Mouse (Mus musculus): Measurements from ENCODE around the gene Pcolce. TPM values are rescaled to one million over a fixed set of nuclear protein-coding genes. Genes with fewer than 3 reads are reported as not detected.

Pcolce gene
- polyA plus RNA-seq, 1 experiment from 2014 or later = 49.2 TPM

- WGBS = 34% methylated on average over 23 of the region's 23 CpGs
- Histone ChIP-seq H3K4me2 (peak overlapping the region; percentile 49), H3K4me3 (ENCODE audit: low read depth, low read length) (0 out of 2 replicates have a peak overlapping the region, but pooled peaks have one; percentile 10)
Observed at GRCm38 (mm10) chr5:137608654-137609190, 4.9 kb downstream of the Pcolce start.

DNA sequence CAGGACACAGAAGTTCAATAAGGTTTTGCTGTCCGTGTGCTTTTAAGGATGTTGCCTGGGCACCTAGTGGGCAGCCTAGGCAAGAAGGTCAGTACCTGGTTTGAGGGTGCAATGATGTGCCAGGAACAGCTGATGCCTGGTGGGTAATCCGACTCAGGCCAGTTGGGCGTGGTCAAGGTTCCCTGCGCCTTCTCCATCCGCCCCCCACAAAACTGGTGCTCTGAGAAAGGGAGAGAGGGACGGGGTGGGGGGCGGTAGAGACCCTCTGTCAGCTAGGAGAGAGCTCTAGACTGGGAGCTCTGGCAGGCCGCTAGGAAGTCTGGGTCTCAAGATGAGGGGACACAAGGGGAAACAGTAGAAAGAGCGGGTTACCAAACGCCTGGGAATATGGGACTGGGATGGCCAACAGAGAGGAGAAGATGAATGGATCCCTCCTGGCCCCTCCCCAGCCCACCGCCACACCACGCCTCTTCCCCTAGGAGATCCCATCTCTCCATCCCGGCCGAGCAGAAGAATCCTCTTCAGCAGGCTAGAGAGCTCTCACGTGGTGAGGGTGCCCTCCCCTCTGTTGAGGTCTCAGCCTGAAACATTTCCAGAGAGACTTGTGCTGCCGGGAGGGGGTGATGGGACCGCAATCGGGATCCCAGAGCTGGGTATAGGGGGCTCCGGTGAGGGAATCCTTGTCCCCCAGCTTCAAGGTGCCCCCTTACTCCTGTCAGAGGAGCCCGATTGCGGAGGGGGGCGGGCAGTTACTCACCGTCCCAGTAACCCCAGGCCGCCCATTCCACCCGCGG, 5.5 kb downstream of the Pcolce start:
- Histone ChIP-seq H3K9me3 (ENCODE audit: control insufficient read depth, low read length) (no peaks in the 10 kb centered on the region), H3K36me3 (ENCODE audit: control insufficient read depth, insufficient read depth, low read length) (peaks cover 9% of the 10 kb centered on the region; the same call in 1 of the 2 replicates), H3K27ac (ENCODE audit: low read depth, low read length) (no peak overlapping the region), H3K4me1 (replicated peaks; ENCODE audit: control insufficient read depth, insufficient read depth, low read length) (peaks cover 32% of the 10 kb centered on the region), H3K4me3 (ENCODE audit: low read depth, low read length) (0 out of 2 replicates have a peak overlapping the region, but pooled peaks have one; percentile 10), H3K9ac (ENCODE audit: low read depth, low read length) (no peak overlapping the region), H3K4me2 (peak overlapping the region; percentile 49), H3K27me3 (replicated peaks; ENCODE audit: control insufficient read depth, insufficient read depth, low read length) (peaks cover 7% of the 10 kb centered on the region)
- DNase-seq (ENCODE audit: low spot score) (no peak), ATAC-seq (replicated peaks; ENCODE audit: low FRiP score) (no peak)
- 28% methylated on average over 26 of the region's 26 CpGs for WGBS

More at GRCm38 (mm10) chr5:137608654-137609190, 4.9 kb downstream of the Pcolce start:
- DNase-seq (ENCODE audit: low spot score) = no peak
- no peaks in the 10 kb centered on the region for H3K9me3 ChIP-seq (ENCODE audit: control insufficient read depth, low read length)
- no peak overlapping the region for H3K27ac ChIP-seq (ENCODE audit: low read depth, low read length)
- H3K36me3 ChIP-seq (ENCODE audit: control insufficient read depth, insufficient read depth, low read length) = peaks cover 9% of the 10 kb centered on the region; the same call in 1 of the 2 replicates
- no peak for ATAC-seq (replicated peaks; ENCODE audit: low FRiP score)
- H3K27me3 ChIP-seq (replicated peaks; ENCODE audit: control insufficient read depth, insufficient read depth, low read length) = peaks cover 7% of the 10 kb centered on the region
- peaks cover 34% of the 10 kb centered on the region for H3K4me1 ChIP-seq (replicated peaks; ENCODE audit: control insufficient read depth, insufficient read depth, low read length)
- no peak overlapping the region for H3K9ac ChIP-seq (ENCODE audit: low read depth, low read length)

GRCm38 (mm10) chr5:137601365-137601729, 12.2 kb downstream of the Pcolce start:
- Histone ChIP-seq H3K27ac (ENCODE audit: low read depth, low read length) (peak overlapping the region; percentile 84), H3K9ac (ENCODE audit: low read depth, low read length) (peak overlapping the region; percentile 68), H3K36me3 (ENCODE audit: control insufficient read depth, insufficient read depth, low read length) (peaks cover 10% of the 10 kb centered on the region), H3K27me3 (replicated peaks; ENCODE audit: control insufficient read depth, insufficient read depth, low read length) (no peaks in the 10 kb centered on the region), H3K4me3 (ENCODE audit: low read depth, low read length) (peak overlapping the region; percentile 83), H3K9me3 (ENCODE audit: control insufficient read depth, low read length) (no peaks in the 10 kb centered on the region), H3K4me1 (replicated peaks; ENCODE audit: control insufficient read depth, insufficient read depth, low read length) (peaks cover 29% of the 10 kb centered on the region), H3K4me2 (peak overlapping the region; percentile 72)
- DNase-seq (ENCODE audit: low spot score) (peak; percentile 65), ATAC-seq (replicated peaks; ENCODE audit: low FRiP score) (no peak)
- 1% methylated on average over 22 of the region's 22 CpGs for WGBS

GRCm38 (mm10) chr5:137600619-137601364, 12.8 kb downstream of the Pcolce start, which contains the start of gene Mospd3:
Mospd3 (minus strand) TSS chr5:137601058.
- H3K36me3 ChIP-seq (ENCODE audit: control insufficient read depth, insufficient read depth, low read length) = peaks cover 8% of the 10 kb centered on the region
- H3K4me1 ChIP-seq (replicated peaks; ENCODE audit: control insufficient read depth, insufficient read depth, low read length) = peaks cover 26% of the 10 kb centered on the region
- DNase-seq (ENCODE audit: low spot score) (peak; percentile 97), ATAC-seq (replicated peaks; ENCODE audit: low FRiP score) (peak; percentile 91)
- no peaks in the 10 kb centered on the region for H3K9me3 ChIP-seq (ENCODE audit: control insufficient read depth, low read length)
- no peaks in the 10 kb centered on the region for H3K27me3 ChIP-seq (replicated peaks; ENCODE audit: control insufficient read depth, insufficient read depth, low read length)
- peak within 1 kb of the TSS; percentile 80 for H3K9ac ChIP-seq (ENCODE audit: low read depth, low read length)
- peak within 1 kb of the TSS; percentile 84 for H3K27ac ChIP-seq (ENCODE audit: low read depth, low read length)
- peak within 1 kb of the TSS; percentile 96 for H3K4me2 ChIP-seq
- H3K4me3 ChIP-seq (ENCODE audit: low read depth, low read length) = peak within 1 kb of the TSS; percentile 83
- under 1% methylated on average over 41 of the region's 41 CpGs for WGBS

DNA sequence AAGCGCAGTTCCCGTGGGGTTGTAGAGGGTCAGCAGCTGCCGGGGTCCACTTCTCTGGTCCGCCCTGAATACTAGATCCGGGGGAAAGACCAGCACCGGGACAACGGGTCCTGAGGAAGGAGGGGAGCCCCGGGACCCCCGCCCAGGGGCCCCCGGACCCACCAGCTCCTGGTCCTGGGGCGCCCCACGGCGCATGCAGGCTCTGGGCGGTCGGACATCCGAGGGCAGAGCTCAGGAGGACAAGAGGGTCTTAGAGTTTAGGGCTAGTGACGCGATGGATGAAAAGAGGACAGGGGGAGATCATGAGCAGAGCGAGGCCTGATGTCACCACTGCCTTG, 13.3 kb downstream of the Pcolce start:
- no peaks in the 10 kb centered on the region for H3K27me3 ChIP-seq (replicated peaks; ENCODE audit: control insufficient read depth, insufficient read depth, low read length)
- peak overlapping the region; percentile 96 for H3K4me2 ChIP-seq
- H3K9ac ChIP-seq (ENCODE audit: low read depth, low read length) = peak overlapping the region; percentile 80
- peak; percentile 44 for ATAC-seq (replicated peaks; ENCODE audit: low FRiP score)
- H3K9me3 ChIP-seq (ENCODE audit: control insufficient read depth, low read length) = no peaks in the 10 kb centered on the region
- H3K4me1 ChIP-seq (replicated peaks; ENCODE audit: control insufficient read depth, insufficient read depth, low read length) = peaks cover 24% of the 10 kb centered on the region
- H3K27ac ChIP-seq (ENCODE audit: low read depth, low read length) = peak overlapping the region; percentile 40
- H3K4me3 ChIP-seq (ENCODE audit: low read depth, low read length) = peak overlapping the region; percentile 83
- no peak for DNase-seq (ENCODE audit: low spot score)
- 1% methylated on average over 19 of the region's 19 CpGs for WGBS
- H3K36me3 ChIP-seq (ENCODE audit: control insufficient read depth, insufficient read depth, low read length) = peaks cover 6% of the 10 kb centered on the region

- Histone ChIP-seq H3K4me2 (peak overlapping the region; percentile 96), H3K9ac (ENCODE audit: low read depth, low read length) (peak overlapping the region; percentile 80), H3K27me3 (replicated peaks; ENCODE audit: control insufficient read depth, insufficient read depth, low read length) (no peaks in the 10 kb centered on the region), H3K4me1 (replicated peaks; ENCODE audit: control insufficient read depth, insufficient read depth, low read length) (peaks cover 20% of the 10 kb centered on the region), H3K36me3 (ENCODE audit: control insufficient read depth, insufficient read depth, low read length) (peaks cover 6% of the 10 kb centered on the region), H3K27ac (ENCODE audit: low read depth, low read length) (peak overlapping the region; percentile 40; the same call in 1 of the 2 replicates), H3K4me3 (ENCODE audit: low read depth, low read length) (peak overlapping the region; percentile 83), H3K9me3 (ENCODE audit: control insufficient read depth, low read length) (no peaks in the 10 kb centered on the region)
- ATAC-seq (replicated peaks; ENCODE audit: low FRiP score) = no peak
- DNase-seq (ENCODE audit: low spot score) = no peak
- 54% methylated on average over 9 of the region's 9 CpGs for WGBS
Observed at GRCm38 (mm10) chr5:137599600-137599999, 14.0 kb downstream of the Pcolce start.

DNA sequence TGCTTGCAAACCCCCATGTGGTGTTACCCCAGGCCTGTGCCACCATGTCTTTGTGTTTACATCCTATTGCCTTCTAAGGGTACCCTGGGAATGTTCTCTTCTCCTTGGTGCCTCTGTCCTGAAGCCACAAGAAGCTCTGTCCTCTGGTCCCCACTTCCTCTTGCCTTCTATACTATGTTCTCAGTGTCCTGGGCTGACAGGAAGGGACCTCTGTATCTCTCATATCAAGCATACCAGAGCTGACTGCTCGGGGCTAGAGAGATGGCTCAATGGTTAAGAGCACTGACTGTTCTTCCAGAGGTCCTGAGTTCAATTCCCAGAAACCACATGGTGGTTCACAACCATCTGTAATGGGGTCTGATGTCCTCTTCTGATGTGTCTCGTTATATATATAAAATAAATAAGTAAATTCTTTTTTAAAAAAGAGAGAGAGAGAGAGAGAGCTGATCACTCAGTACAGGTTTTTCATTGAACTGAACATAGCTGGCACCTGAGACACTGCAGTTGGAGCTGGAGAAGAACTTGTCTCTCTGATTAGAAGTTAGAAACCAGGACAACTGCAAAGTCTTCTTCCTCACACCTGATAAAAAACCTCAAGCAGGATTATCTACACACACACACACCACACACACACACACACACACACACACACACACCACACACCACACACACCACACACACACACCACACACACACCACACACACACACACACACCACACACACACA, 15.3 kb downstream of the Pcolce start:
- Histone ChIP-seq H3K36me3 (ENCODE audit: control insufficient read depth, insufficient read depth, low read length) (peaks cover 4% of the 10 kb centered on the region), H3K27ac (ENCODE audit: low read depth, low read length) (peak overlapping the region; percentile 47), H3K27me3 (replicated peaks; ENCODE audit: control insufficient read depth, insufficient read depth, low read length) (no peaks in the 10 kb centered on the region), H3K9ac (ENCODE audit: low read depth, low read length) (0 out of 2 replicates have a peak overlapping the region, but pooled peaks have one; percentile 3), H3K4me2 (peak overlapping the region; percentile 58), H3K4me1 (replicated peaks; ENCODE audit: control insufficient read depth, insufficient read depth, low read length) (peaks cover 20% of the 10 kb centered on the region), H3K4me3 (ENCODE audit: low read depth, low read length) (no peak overlapping the region), H3K9me3 (ENCODE audit: control insufficient read depth, low read length) (no peaks in the 10 kb centered on the region)
- WGBS = 55% methylated on average over 2 of the region's 2 CpGs
- ATAC-seq (replicated peaks; ENCODE audit: low FRiP score) = no peak
- no peak for DNase-seq (ENCODE audit: low spot score)

- Histone ChIP-seq H3K27ac (ENCODE audit: low read depth, low read length) (peak overlapping the region; percentile 47), H3K4me3 (ENCODE audit: low read depth, low read length) (no peak overlapping the region), H3K9me3 (ENCODE audit: control insufficient read depth, low read length) (no peaks in the 10 kb centered on the region), H3K27me3 (replicated peaks; ENCODE audit: control insufficient read depth, insufficient read depth, low read length) (no peaks in the 10 kb centered on the region), H3K4me2 (peak overlapping the region; percentile 58), H3K9ac (ENCODE audit: low read depth, low read length) (0 out of 2 replicates have a peak overlapping the region, but pooled peaks have one; percentile 3), H3K36me3 (ENCODE audit: control insufficient read depth, insufficient read depth, low read length) (peaks cover 4% of the 10 kb centered on the region), H3K4me1 (replicated peaks; ENCODE audit: control insufficient read depth, insufficient read depth, low read length) (peaks cover 19% of the 10 kb centered on the region)
- 79% methylated on average over 6 of the region's 6 CpGs for WGBS
- DNase-seq (ENCODE audit: low spot score) (no peak), ATAC-seq (replicated peaks; ENCODE audit: low FRiP score) (no peak)
Observed at GRCm38 (mm10) chr5:137597625-137598024, 16.0 kb downstream of the Pcolce start.

Data from liver, embryonic 11.5 days (tissue).